In genomic region chr14:61293884-61294737, GRCm38 (mm10) we compare ENCODE assay signal across 8 mouse cellular contexts. TPM values are rescaled to one million over a fixed set of nuclear protein-coding genes. Genes with fewer than 3 reads are reported as not detected.
DNase-seq lines count a peak whose midpoint lies in the region; ATAC-seq and TF ChIP-seq lines count a peak whose summit lies in the region.

No protein-coding gene starts in this region.

- no peaks in the 10 kb centered on the region for H3K36me3 ChIP-seq in midbrain, embryonic 16.5 days (ENCODE audit: control insufficient read depth, insufficient read depth, low read length)
- no peaks in the 10 kb centered on the region for H3K36me3 ChIP-seq in midbrain, embryonic 11.5 days (ENCODE audit: control insufficient read depth, insufficient read depth, low read length)
- no peaks in the 10 kb centered on the region for H3K36me3 ChIP-seq in forebrain, postnatal 0 days (ENCODE audit: insufficient read depth)
- H3K36me3 ChIP-seq in hindbrain, embryonic 11.5 days (ENCODE audit: control insufficient read depth, insufficient read depth, low read length) = no peaks in the 10 kb centered on the region

- no peaks in the 10 kb centered on the region for H3K4me1 ChIP-seq in midbrain, embryonic 16.5 days (ENCODE audit: control insufficient read depth, insufficient read depth, low read length)
- no peaks in the 10 kb centered on the region for H3K4me1 ChIP-seq in midbrain, embryonic 11.5 days (ENCODE audit: control insufficient read depth, insufficient read depth, low read length)
- no peaks in the 10 kb centered on the region for H3K4me1 ChIP-seq in forebrain, postnatal 0 days (ENCODE audit: insufficient read depth)
- no peaks in the 10 kb centered on the region for H3K4me1 ChIP-seq in hindbrain, embryonic 11.5 days (replicated peaks; ENCODE audit: control insufficient read depth, insufficient read depth, low read length)

- H3K9me3 ChIP-seq in midbrain, embryonic 16.5 days (replicated peaks; ENCODE audit: control insufficient read depth, low read length, poor library complexity, severe bottlenecking) = no peaks in the 10 kb centered on the region
- H3K9me3 ChIP-seq in midbrain, embryonic 11.5 days (ENCODE audit: control insufficient read depth, low read length) = no peaks in the 10 kb centered on the region
- H3K9me3 ChIP-seq in forebrain, postnatal 0 days (ENCODE audit: low read length) = no peaks in the 10 kb centered on the region
- H3K9me3 ChIP-seq in hindbrain, embryonic 11.5 days (ENCODE audit: control insufficient read depth, low read length) = no peaks in the 10 kb centered on the region

- ATAC-seq in midbrain, embryonic 16.5 days = 0 out of 2 replicates have a peak, but pooled peaks have one; percentile 25
- no peak for ATAC-seq in midbrain, embryonic 11.5 days (ENCODE audit: low FRiP score)
- peak; percentile 86 for ATAC-seq in forebrain, postnatal 0 days
- ATAC-seq in hindbrain, embryonic 11.5 days (ENCODE audit: low FRiP score) = no peak
- ATAC-seq in megakaryocyte progenitor cell, adult 5-6 weeks (replicated peaks; ENCODE audit: poor library complexity) = peak; percentile 87

- no peak overlapping the region for H3K27ac ChIP-seq in midbrain, embryonic 16.5 days (ENCODE audit: low read length)
- no peak overlapping the region for H3K27ac ChIP-seq in midbrain, embryonic 11.5 days (ENCODE audit: low read depth, low read length)
- H3K27ac ChIP-seq in forebrain, postnatal 0 days (ENCODE audit: low read depth, low read length) = no peak overlapping the region
- H3K27ac ChIP-seq in hindbrain, embryonic 11.5 days (ENCODE audit: low read depth, low read length) = no peak overlapping the region
- H3K27ac ChIP-seq in left cerebral cortex, adult 2 months = no peak overlapping the region

- peak overlapping the region; percentile 14; the same call in 1 of the 2 replicates for H3K4me2 ChIP-seq in midbrain, embryonic 16.5 days (ENCODE audit: low read length)
- no peak overlapping the region for H3K4me2 ChIP-seq in midbrain, embryonic 11.5 days
- H3K4me2 ChIP-seq in forebrain, postnatal 0 days (ENCODE audit: low read depth) = peak overlapping the region; percentile 19
- no peak overlapping the region for H3K4me2 ChIP-seq in hindbrain, embryonic 11.5 days (replicated peaks; ENCODE audit: low read depth, low read length)

- DNase-seq in midbrain, embryonic 11.5 days (ENCODE audit: low spot score, missing footprints) = no peak
- peak; percentile 64 for DNase-seq in cerebellum, adult 11 months
- DNase-seq in forebrain, postnatal 0 days = peak; percentile 79
- DNase-seq in hindbrain, embryonic 11.5 days (ENCODE audit: low spot score) = peak; percentile 70
- DNase-seq in left cerebral cortex, adult 2 months (ENCODE audit: extremely low spot score in 1 of 2, low spot score in 2 of 2) = peak; percentile 38 to 48
- peak; percentile 29 to 54 for DNase-seq in spleen, postnatal 14 days (ENCODE audit: low spot score in 2 of 2)

- H3K27me3 ChIP-seq in midbrain, embryonic 16.5 days (ENCODE audit: control insufficient read depth, insufficient read depth, low read depth, low read length) = no peaks in the 10 kb centered on the region
- no peaks in the 10 kb centered on the region for H3K27me3 ChIP-seq in midbrain, embryonic 11.5 days (ENCODE audit: control insufficient read depth, insufficient read depth, low read length)
- H3K27me3 ChIP-seq in forebrain, postnatal 0 days (ENCODE audit: insufficient read depth, low read length) = no peaks in the 10 kb centered on the region; the same call in 1 of the 2 replicates
- H3K27me3 ChIP-seq in hindbrain, embryonic 11.5 days (ENCODE audit: control insufficient read depth, insufficient read depth, low read length) = no peaks in the 10 kb centered on the region

- peak; percentile 60 for TF ChIP-seq CTCF in forebrain, postnatal 0 days (IDR thresholded peaks at IDR 0.05; ENCODE audit: low read depth)
- peak; percentile 51; the same call in 1 of the 2 replicates for TF ChIP-seq CTCF in left cerebral cortex, adult 2 months (IDR thresholded peaks at IDR 0.05)

- H3K9ac ChIP-seq in midbrain, embryonic 16.5 days (ENCODE audit: low read depth, low read length) = no peak overlapping the region
- H3K9ac ChIP-seq in midbrain, embryonic 11.5 days (ENCODE audit: low read length) = no peak overlapping the region
- H3K9ac ChIP-seq in forebrain, postnatal 0 days = no peak overlapping the region
- H3K9ac ChIP-seq in hindbrain, embryonic 11.5 days (ENCODE audit: low read depth, low read length) = no peak overlapping the region

- intact Hi-C loops in left cerebral cortex, adult 2 months (cut with DNase I) = loop anchor here (1.0 to 5.0 kb wide), 3 partner anchors 52 to 495 kb away; partner anchors contain the start of gene Sacs

- H3K4me3 ChIP-seq in midbrain, embryonic 16.5 days (ENCODE audit: low read depth, low read length) = no peak overlapping the region
- no peak overlapping the region for H3K4me3 ChIP-seq in midbrain, embryonic 11.5 days (ENCODE audit: low read depth, low read length)
- H3K4me3 ChIP-seq in forebrain, postnatal 0 days (ENCODE audit: low read depth, low read length) = no peak overlapping the region
- H3K4me3 ChIP-seq in hindbrain, embryonic 11.5 days (ENCODE audit: low read depth, low read length) = no peak overlapping the region
- H3K4me3 ChIP-seq in left cerebral cortex, adult 2 months = no peak overlapping the region

- 50% methylated on average over 16 of the region's 16 CpGs for WGBS in midbrain, embryonic 16.5 days
- 48% methylated on average over 16 of the region's 16 CpGs for WGBS in midbrain, embryonic 11.5 days
- WGBS in forebrain, postnatal 0 days = 25% methylated on average over 16 of the region's 16 CpGs
- WGBS in hindbrain, embryonic 11.5 days = 49% methylated on average over 16 of the region's 16 CpGs

RNA-seq across cellular contexts. Expression of gene Arl11, which starts 15.4 kb away (rescaled TPM):
- polyA plus RNA-seq in midbrain, embryonic 16.5 days (2015; fragmentation: Nextera tagmentation; extraction: Ambion mirVana) = 0.46 and 0.64 TPM in 2 replicates
- polyA plus RNA-seq in midbrain, embryonic 11.5 days (2014; fragmentation: Nextera tagmentation; extraction: Ambion mirVana) = 0.23 and 0.57 TPM in 2 replicates
- 0.23 and 0.57 TPM in 2 replicates for total RNA-seq in forebrain, postnatal 0 days (2014; rRNA removed)
- 0.54 and 0.62 TPM in 2 replicates for polyA plus RNA-seq in forebrain, postnatal 0 days (2015; fragmentation: Nextera tagmentation; extraction: Ambion mirVana)
- polyA plus RNA-seq in hindbrain, embryonic 11.5 days (2014; fragmentation: Nextera tagmentation; extraction: Ambion mirVana) = 0.56 and 0.66 TPM in 2 replicates
- total RNA-seq in left cerebral cortex, adult 2 months (2021) = under 1 TPM; 0.56 to 0.77 TPM
- 27.5 and 28.0 TPM in 2 replicates for total RNA-seq in megakaryocyte progenitor cell, adult 5-6 weeks (2015)
- 15.5 and 21.1 TPM in 2 replicates for total RNA-seq in megakaryocyte progenitor cell, adult 5-6 weeks (2017)

RNA-seq across cellular contexts. Expression of gene Sgcg, which starts 35.8 kb away (rescaled TPM):
- 0.24 TPM in 1 of 2 replicates, not detected in the other for polyA plus RNA-seq in midbrain, embryonic 16.5 days (2015; fragmentation: Nextera tagmentation; extraction: Ambion mirVana)
- polyA plus RNA-seq in midbrain, embryonic 11.5 days (2014; fragmentation: Nextera tagmentation; extraction: Ambion mirVana) = not detected in 2 replicates
- total RNA-seq in forebrain, postnatal 0 days (2014; rRNA removed) = 0.43 TPM in 1 of 2 replicates, not detected in the other
- polyA plus RNA-seq in forebrain, postnatal 0 days (2015; fragmentation: Nextera tagmentation; extraction: Ambion mirVana) = 0.10 TPM in 2 replicates
- 0.19 and 0.61 TPM in 2 replicates for polyA plus RNA-seq in hindbrain, embryonic 11.5 days (2014; fragmentation: Nextera tagmentation; extraction: Ambion mirVana)
- under 1 TPM in 1 of 2 experiments, not detected in 1; 0.14 TPM for total RNA-seq in left cerebral cortex, adult 2 months (2021)
- total RNA-seq in megakaryocyte progenitor cell, adult 5-6 weeks (2015) = not detected in 2 replicates
- total RNA-seq in megakaryocyte progenitor cell, adult 5-6 weeks (2017) = not detected in 2 replicates

Comparison
In these comparisons a context has a peak if more than half of its experiments do, and no peak if none do; other contexts are left out.
1. ATAC-seq: peak in midbrain, embryonic 16.5 days (single experiment), forebrain, postnatal 0 days (single experiment) and megakaryocyte progenitor cell, adult 5-6 weeks (single experiment); none in midbrain, embryonic 11.5 days (single experiment) and hindbrain, embryonic 11.5 days (single experiment).
2. H3K4me2 ChIP-seq: peak in midbrain, embryonic 16.5 days (single experiment) and forebrain, postnatal 0 days (single experiment); none in midbrain, embryonic 11.5 days (single experiment) and hindbrain, embryonic 11.5 days (single experiment).